Mouse (Mus musculus) adrenal gland, postnatal 4 days (tissue): ENCODE results near the gene Slc23a2. TPM values are rescaled to one million over a fixed set of nuclear protein-coding genes. Genes with fewer than 3 reads are reported as not detected.

Experiments used
- DNase-seq, 2 experiments: peaks; one replicate each; pipeline ENCODE4 v3.0.0; 2021 to 2022; ENCODE audit warnings: low spot score in 2 of 2, mixed read lengths in 2 of 2
- total RNA-seq, 2 experiments: library from RNA; stranded (reverse); gene quantifications; 2 replicates each; pipeline ENCODE4 v1.2.3; 2021

Slc23a2 gene
- total RNA-seq, 2 experiments from 2014 or later, result 60.4 to 67.4 TPM

GRCm38 (mm10) chr2:132102505-132103130 is 42.3 kb downstream of the Slc23a2 start:
- no peak for DNase-seq

- no peak for DNase-seq
These were observed 45.8 kb downstream of the Slc23a2 start for GRCm38 (mm10) chr2:132098942-132099672.

GRCm38 (mm10) chr2:132098365-132098764 is 46.5 kb downstream of the Slc23a2 start:
- no peak for DNase-seq

GRCm38 (mm10) chr2:132096582-132096981 is 48.3 kb downstream of the Slc23a2 start:
- no peak for DNase-seq

- DNase-seq, result no peak
These were observed 49.1 kb downstream of the Slc23a2 start for GRCm38 (mm10) chr2:132095821-132096220.

- no peak for DNase-seq
These were observed 50.3 kb downstream of the Slc23a2 start for GRCm38 (mm10) chr2:132094441-132095230.

DNA sequence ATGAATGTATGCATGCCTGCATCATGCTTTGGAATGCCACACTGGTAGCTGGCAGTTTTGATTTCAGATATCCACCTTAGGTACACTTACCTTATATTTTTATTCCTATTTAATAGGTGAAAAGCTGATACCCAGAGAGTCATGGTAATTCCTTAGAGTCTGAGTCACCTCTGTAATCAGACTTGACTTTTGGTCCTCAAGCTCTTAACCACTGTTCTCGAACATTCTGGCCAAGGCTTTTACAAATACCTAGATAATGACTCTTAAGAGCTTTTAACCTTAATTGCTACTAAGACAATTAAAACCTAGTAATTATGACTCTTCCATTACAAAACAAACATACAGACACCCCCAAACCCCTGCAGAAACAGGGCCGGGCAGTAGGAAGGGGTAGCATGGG is 51.2 kb downstream of the Slc23a2 start:
- DNase-seq, result no peak

DNA sequence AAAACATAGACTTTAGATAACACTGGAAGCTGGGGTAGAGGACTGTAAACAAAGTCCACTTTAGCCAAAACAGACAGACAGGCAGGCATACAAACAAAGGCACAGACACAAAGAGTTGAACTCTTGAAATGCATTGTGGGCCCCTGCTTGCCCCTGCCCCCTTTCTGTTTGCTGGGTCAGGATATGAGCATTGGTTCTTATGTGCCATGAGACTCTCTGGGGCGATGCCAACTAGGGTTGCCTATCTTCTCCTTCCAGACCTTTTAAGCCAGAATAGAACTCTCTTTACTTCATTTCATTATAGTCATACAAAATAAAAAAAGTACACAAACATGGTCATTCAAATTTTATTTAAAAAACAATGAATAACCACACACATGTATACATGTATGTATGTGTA is 51.6 kb downstream of the Slc23a2 start:
- no peak for DNase-seq

DNA sequence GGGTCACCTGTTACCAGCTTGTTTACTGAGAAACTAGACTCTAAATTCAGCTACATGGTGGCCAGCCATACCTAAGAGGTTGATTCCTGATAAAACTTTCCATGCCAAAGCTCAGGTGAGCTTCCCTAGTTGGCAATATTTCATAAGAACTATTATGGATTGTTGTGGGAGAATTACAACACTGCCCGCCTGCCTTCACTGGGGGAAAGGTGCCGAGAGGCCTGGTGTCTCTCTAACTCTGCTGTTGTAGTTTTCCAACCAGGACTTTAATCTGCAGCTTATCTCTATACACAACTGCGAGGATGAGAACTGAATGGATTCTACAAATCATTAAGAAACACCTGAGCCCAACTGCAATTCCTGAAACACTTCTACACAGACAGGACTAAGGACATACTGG is 52.2 kb downstream of the Slc23a2 start:
- DNase-seq, result no peak

GRCm38 (mm10) chr2:132091749-132092148 is 53.2 kb downstream of the Slc23a2 start:
- no peak for DNase-seq

DNA sequence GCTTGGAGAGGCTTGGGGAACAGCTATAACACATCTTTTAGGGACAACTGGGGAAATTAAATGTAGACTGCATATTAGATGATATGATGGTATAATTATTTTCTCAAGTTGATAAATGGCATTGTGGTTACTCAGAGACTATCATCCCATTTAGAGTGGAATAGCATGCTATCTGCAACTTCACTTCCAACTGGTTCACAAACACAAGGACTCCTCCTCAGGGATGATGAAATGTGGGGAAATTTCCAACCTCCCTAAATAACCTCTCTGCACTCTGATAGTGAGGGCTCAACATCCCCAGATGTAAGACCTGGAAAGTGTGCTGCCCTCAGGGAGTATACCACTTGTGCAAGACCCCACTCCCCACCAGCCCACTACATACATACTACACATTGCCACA is 60.1 kb downstream of the Slc23a2 start:
- no peak for DNase-seq

- DNase-seq, result no peak
These were observed 60.5 kb downstream of the Slc23a2 start for GRCm38 (mm10) chr2:132084396-132084795.

DNA sequence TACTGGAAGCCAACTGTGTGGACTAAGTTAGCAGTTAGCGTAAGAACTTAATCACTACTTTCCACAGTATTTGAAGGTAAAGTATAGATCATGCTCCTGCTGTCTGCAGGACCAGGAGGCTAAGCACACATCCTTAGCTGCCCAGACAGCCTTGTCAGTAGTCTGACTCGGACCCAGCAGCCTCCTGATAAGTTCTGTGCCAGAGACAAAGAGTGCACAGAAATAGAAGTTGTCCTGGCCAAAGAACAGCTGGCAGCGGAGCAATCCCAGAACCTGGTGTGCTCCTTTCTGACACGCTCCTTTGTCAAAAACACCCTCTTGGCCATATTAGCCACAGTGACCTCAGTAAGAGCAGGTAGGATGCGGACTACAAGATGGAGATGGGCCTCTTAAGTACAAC is 65.8 kb downstream of the Slc23a2 start:
- no peak for DNase-seq

GRCm38 (mm10) chr2:132073052-132073451 is 71.9 kb downstream of the Slc23a2 start:
- DNase-seq, result no peak

DNA sequence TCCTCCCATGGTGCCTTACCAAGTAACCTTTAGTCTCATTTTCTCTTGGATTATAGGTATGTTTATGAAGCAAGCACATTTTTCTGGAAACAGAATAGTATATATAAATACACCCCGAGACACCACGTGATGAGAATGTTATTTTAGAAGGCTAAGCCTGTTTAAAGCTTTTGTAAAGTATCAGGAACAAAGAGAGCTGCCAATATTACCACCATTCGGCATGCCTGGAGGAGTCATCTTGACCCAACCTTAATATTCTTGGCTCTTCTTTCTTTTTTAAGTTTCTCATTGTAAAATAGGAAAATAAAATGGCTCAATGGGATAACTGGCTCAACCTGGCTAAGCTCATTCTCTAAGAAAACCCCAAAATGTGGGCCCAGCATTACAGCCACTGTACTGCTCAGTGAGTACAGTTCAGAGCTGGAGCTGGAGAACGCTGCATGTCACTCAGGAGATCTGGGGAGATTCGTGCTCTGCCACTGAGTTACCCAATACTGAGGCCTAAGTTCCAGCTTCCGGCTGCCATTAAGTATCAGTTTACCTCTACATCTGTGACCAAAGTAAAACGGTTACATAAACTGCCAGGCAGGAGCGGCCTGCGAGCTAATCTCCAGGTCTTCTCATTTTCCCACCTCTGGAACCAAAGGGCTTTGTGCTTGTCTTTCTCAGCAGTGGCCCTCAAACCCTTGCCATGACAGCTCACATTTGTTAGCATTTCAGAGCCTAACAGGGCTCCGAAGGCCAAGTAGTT is 74.7 kb downstream of the Slc23a2 start:
- DNase-seq, result no peak

- no peak for DNase-seq
These were observed 80.6 kb downstream of the Slc23a2 start for GRCm38 (mm10) chr2:132064185-132064831.

GRCm38 (mm10) chr2:132063776-132064175 is 81.1 kb downstream of the Slc23a2 start:
- no peak for DNase-seq

DNA sequence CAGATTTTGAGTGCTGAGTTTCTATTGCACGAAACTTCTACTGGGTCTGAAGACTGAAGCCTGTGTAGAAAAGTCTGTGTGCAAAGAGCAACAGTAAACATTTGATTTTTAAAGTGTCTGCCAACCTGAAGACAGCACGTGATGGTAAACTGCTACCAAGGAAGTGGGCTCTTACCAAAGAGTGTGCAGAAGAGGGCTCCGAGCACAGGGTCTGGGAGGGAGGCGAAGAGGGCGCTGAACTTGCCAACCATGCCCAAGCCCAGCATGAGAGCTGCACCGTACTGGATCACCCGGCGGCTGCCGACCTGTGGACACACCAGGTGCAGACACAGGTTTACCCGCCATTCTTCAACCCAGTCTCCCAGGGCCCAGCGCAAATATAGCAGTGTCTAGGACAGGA is 83.0 kb downstream of the Slc23a2 start:
- DNase-seq, result no peak

DNA sequence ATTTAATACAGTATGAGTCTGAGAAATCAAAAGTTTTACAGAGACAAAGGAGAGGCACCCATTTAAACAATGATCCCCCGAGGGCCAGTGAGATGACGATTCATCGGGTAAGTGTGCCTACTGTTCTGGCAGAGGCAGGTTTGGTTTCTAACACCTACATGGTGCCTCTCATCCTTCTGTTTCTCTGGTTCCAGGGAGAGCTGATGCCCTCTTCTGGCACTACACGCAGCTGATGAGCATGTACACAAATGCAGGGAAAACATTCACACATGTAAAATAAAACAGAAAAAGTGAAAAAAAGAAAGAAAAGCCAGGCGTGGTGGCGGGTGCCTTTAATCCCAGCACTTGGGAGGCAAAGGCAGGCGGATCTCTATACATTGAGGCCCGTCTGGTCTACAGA is 85.0 kb downstream of the Slc23a2 start:
- DNase-seq, result no peak

- no peak for DNase-seq
These were observed 89.6 kb downstream of the Slc23a2 start for GRCm38 (mm10) chr2:132055349-132055753.

- DNase-seq, result no peak
These were observed 91.1 kb downstream of the Slc23a2 start for GRCm38 (mm10) chr2:132053824-132054223.
